Mouse (Mus musculus) lung, embryonic 16.5 days (tissue): ENCODE results near the gene Apopt1. TPM values are rescaled to one million over a fixed set of nuclear protein-coding genes. Genes with fewer than 3 reads are reported as not detected.

ENCODE experiments used
- ATAC-seq: fragments of 200-750 bp; cut with Nextera tagmentation; 2 replicates; pipeline ENCODE4 v1.8.0; 2017; ENCODE audit warnings: low read depth, mild to moderate bottlenecking, moderate library complexity
- H3K27ac ChIP-seq: fragments of 300-500 bp; sonication (generic); 2 replicates; pipeline ENCODE4 v1.5.1; 2014; ENCODE audit warnings: mild to moderate bottlenecking, control low read depth, low read length
- H3K27me3 ChIP-seq: fragments of 300-500 bp; sonication (generic); 2 replicates; pipeline ENCODE4 v1.6.1; 2014; ENCODE audit warnings: low read depth, low read length, mixed read lengths; ENCODE audit not compliant: control insufficient read depth, insufficient read depth
- H3K36me3 ChIP-seq: fragments of 300-500 bp; sonication (generic); 2 replicates; pipeline ENCODE4 v1.6.1; 2014; ENCODE audit warnings: low read length; ENCODE audit not compliant: control insufficient read depth, insufficient read depth
- H3K4me1 ChIP-seq: fragments of 300-500 bp; sonication (generic); replicated peaks from 2 replicates; pipeline ENCODE4 v1.6.1; 2014; ENCODE audit warnings: low read length, mixed read lengths; ENCODE audit not compliant: control insufficient read depth, insufficient read depth
- H3K4me2 ChIP-seq: fragments of 300-500 bp; sonication (generic); 2 replicates; pipeline ENCODE4 v1.6.1; 2014; ENCODE audit warnings: low read depth, low read length, control low read depth
- H3K4me3 ChIP-seq: fragments of 300-500 bp; sonication (generic); 2 replicates; pipeline ENCODE4 v1.5.1; 2014; ENCODE audit warnings: mild to moderate bottlenecking, low read length, control low read depth
- H3K9ac ChIP-seq: fragments of 300-500 bp; sonication (generic); 2 replicates; pipeline ENCODE4 v1.6.1; 2014; ENCODE audit warnings: low read length, control low read depth
- H3K9me3 ChIP-seq: fragments of 300-500 bp; sonication (generic); 2 replicates; pipeline ENCODE4 v1.6.1; 2016; ENCODE audit warnings: low read length; ENCODE audit not compliant: control insufficient read depth
- WGBS: fragments of 180-500 bp; shearing (Covaris S2); extraction: QIAGEN DNeasy Blood & Tissue Kit; methylation state at CpG from one replicate; pipeline ENCODE4 v1.1.7; 2014; 5-methylcytosine and 5-hydroxymethylcytosine counted together
- polyA plus RNA-seq: library from polyadenylated mRNA; unstranded; fragments of >200 nt; fragmentation: Nextera tagmentation; extraction: Ambion mirVana; gene quantifications from 2 replicates; pipeline ENCODE4 v1.2.1, GENCODE M21; 2015

Apopt1 gene
- polyA plus RNA-seq, 1 experiment from 2014 or later = 45.7 TPM

GRCm38 (mm10) chr12:111677882-111678669 lies 35.0 kb upstream of the Apopt1 start, which contains the start of gene Trmt61a:
Gene Trmt61a, plus strand, starts transcription at chr12:111678105.
- Histone ChIP-seq H3K4me1 (peaks cover 23% of the 10 kb centered on the region), H3K27me3 (peaks cover 11% of the 10 kb centered on the region), H3K36me3 (0 out of 2 replicates have a peak, but pooled peaks cover 3% of the 10 kb centered on the region), H3K9me3 (no peaks in the 10 kb centered on the region), H3K27ac (peak within 1 kb of the TSS; percentile 99), H3K4me2 (peak within 1 kb of the TSS; percentile 96), H3K4me3 (peak within 1 kb of the TSS; percentile 92), H3K9ac (peak within 1 kb of the TSS; percentile 88)
- peak; percentile 90 for ATAC-seq
- WGBS = under 1% methylated on average over 51 of the region's 51 CpGs

DNA sequence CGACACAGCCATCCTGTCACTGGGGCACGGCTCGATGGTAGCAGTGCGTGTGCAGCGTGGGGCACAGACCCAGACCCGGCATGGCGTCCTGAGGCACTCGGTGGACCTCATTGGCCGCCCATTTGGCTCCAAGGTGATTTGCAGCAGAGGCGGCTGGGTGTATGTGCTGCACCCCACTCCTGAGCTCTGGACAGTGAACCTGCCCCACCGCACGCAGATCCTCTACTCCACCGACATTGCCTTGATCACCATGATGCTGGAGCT lies 34.5 kb upstream of the Apopt1 start:
- no peak overlapping the region for H3K27ac ChIP-seq
- peak overlapping the region; percentile 92 for H3K4me3 ChIP-seq
- H3K27me3 ChIP-seq = peaks cover 6% of the 10 kb centered on the region
- no peaks in the 10 kb centered on the region for H3K9me3 ChIP-seq
- 0 out of 2 replicates have a peak, but pooled peaks cover 3% of the 10 kb centered on the region for H3K36me3 ChIP-seq
- peak overlapping the region; percentile 96 for H3K4me2 ChIP-seq
- no peak for ATAC-seq
- H3K4me1 ChIP-seq = peaks cover 23% of the 10 kb centered on the region
- 3% methylated on average over 13 of the region's 13 CpGs for WGBS
- peak overlapping the region; percentile 88 for H3K9ac ChIP-seq

DNA sequence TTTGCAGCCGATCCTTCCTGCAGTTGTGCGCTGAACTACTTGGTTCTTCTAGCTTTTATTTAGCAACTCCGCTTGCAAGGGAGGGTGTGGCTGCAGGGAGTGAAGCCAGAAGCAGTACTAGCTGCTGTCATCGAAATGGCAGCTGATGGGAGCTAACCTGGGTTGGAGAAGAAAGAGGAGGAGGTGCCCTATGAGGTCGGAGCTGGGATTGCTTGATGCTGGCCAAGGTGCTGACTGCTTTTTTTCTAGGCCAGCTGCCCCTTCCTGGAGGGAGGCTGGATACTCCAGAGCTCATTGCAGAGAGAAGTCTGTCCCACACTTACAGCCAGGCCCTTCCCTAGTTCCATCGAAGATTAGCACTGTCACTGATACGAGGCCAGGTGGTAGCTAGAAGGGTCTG lies 34.1 kb upstream of the Apopt1 start:
- H3K9me3 ChIP-seq = no peaks in the 10 kb centered on the region
- H3K4me3 ChIP-seq = peak overlapping the region; percentile 92

DNA sequence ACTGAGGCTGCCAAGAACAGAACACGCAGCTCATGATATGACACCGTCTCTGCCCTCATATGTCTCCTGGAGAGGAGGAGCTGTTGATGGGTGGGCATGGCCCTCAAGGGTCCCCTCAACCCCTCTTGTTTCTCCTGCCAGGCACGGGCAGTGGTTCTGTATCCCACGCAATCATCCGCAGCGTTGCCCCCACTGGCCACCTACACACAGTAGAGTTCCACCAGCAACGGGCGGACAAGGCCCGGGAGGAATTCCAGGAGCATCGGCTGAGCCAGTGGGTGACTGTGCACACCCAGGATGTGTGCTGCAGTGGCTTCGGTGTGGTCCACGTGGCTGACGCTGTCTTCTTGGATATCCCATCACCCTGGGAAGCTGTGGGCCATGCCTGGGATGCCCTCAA lies 32.4 kb upstream of the Apopt1 start:
- no peak overlapping the region for H3K4me2 ChIP-seq
- H3K27ac ChIP-seq = peak overlapping the region; percentile 86
- no peak overlapping the region for H3K4me3 ChIP-seq
- H3K4me1 ChIP-seq = peaks cover 23% of the 10 kb centered on the region
- no peak for ATAC-seq
- H3K9ac ChIP-seq = no peak overlapping the region
- WGBS = 91% methylated on average over 13 of the region's 13 CpGs
- H3K27me3 ChIP-seq = no peaks in the 10 kb centered on the region
- H3K36me3 ChIP-seq = 0 out of 2 replicates have a peak, but pooled peaks cover 3% of the 10 kb centered on the region
- H3K9me3 ChIP-seq = no peaks in the 10 kb centered on the region

More for the DNA sequence above, 34.1 kb upstream of the Apopt1 start:
- H3K9ac ChIP-seq = peak overlapping the region; percentile 88
- H3K4me2 ChIP-seq = peak overlapping the region; percentile 96
- H3K36me3 ChIP-seq = 0 out of 2 replicates have a peak, but pooled peaks cover 3% of the 10 kb centered on the region
- H3K4me1 ChIP-seq = peaks cover 23% of the 10 kb centered on the region
- ATAC-seq = no peak
- peaks cover 2% of the 10 kb centered on the region for H3K27me3 ChIP-seq
- WGBS = 41% methylated on average over 7 of the region's 7 CpGs
- H3K27ac ChIP-seq = no peak overlapping the region

DNA sequence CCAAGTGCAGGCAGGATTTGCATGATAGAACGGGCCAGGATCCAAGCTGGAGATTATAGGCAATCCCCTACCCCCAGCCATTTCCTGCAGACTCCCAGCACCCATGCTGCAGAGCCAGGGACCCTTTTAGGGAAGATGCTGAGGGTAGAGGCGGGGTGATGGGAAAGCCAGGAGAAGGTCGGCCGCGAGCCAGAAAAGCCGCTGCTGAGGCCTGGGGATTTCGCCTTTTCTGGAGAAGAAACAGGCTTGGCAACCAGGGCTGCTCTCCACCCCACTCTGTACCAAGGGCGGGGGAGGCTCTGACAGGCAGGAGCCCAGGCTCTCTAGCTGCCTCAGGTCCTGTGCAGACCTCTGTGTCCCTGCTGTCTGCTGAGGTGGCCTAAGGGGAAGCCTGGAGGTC lies 31.8 kb upstream of the Apopt1 start:
- no peaks in the 10 kb centered on the region for H3K9me3 ChIP-seq
- peak; percentile 8; the same call in 1 of the 2 replicates for ATAC-seq
- 0 out of 2 replicates have a peak overlapping the region, but pooled peaks have one; percentile 11 for H3K9ac ChIP-seq
- no peak overlapping the region for H3K4me3 ChIP-seq
- WGBS = 65% methylated on average over 8 of the region's 8 CpGs
- peaks cover 23% of the 10 kb centered on the region for H3K4me1 ChIP-seq
- H3K27me3 ChIP-seq = no peaks in the 10 kb centered on the region
- H3K36me3 ChIP-seq = 0 out of 2 replicates have a peak, but pooled peaks cover 3% of the 10 kb centered on the region
- H3K27ac ChIP-seq = peak overlapping the region; percentile 86
- H3K4me2 ChIP-seq = no peak overlapping the region

DNA sequence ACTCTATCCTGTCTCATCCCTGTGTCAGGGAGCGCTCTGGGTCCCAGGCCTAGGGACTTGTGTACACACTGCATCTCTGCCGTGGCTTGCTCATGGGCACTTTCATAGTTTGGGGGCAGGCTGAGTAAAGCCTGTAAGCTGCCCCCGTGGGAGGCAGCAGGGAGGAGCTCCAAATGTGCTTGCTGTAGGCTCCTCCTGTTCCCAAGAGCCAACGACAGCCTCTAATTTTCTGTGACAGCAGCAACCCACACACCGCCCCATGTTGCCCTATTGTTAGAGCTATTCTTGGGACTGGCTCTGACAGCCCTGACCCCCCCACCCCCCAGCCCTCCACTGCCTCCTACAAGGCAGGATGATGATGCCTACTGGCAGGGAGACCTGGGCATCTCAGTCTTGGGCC lies 31.1 kb upstream of the Apopt1 start:
- Histone ChIP-seq H3K4me2 (no peak overlapping the region), H3K36me3 (0 out of 2 replicates have a peak, but pooled peaks cover 3% of the 10 kb centered on the region), H3K4me3 (no peak overlapping the region), H3K9ac (0 out of 2 replicates have a peak overlapping the region, but pooled peaks have one; percentile 17), H3K27ac (peak overlapping the region; percentile 86), H3K27me3 (no peaks in the 10 kb centered on the region), H3K9me3 (no peaks in the 10 kb centered on the region), H3K4me1 (peaks cover 27% of the 10 kb centered on the region)
- 79% methylated on average over 5 of the region's 5 CpGs for WGBS
- no peak for ATAC-seq

DNA sequence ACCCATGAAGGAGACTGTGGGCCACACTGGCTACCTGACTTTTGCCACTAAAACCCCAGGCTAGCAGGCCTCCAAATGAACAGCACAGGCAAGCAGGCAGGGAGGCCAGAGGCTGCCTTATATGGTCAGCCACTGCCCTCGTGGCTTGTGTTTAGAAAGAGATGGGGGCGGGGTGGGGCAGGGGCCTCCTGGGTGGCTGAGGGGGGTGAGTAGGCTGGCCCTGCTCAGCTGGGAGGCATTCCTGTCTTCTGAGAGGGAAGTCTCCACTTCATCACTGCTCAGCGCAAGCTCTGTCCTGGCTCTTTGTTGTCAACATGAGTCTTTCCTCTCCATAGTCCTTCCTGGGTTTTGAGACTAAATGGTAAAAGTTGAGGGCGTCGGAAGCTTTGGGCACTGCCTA lies 30.3 kb upstream of the Apopt1 start:
- no peak overlapping the region for H3K4me2 ChIP-seq
- H3K4me3 ChIP-seq = no peak overlapping the region
- peak overlapping the region; percentile 86 for H3K27ac ChIP-seq
- peak; percentile 50 for ATAC-seq
- WGBS = 49% methylated on average over 4 of the region's 5 CpGs
- H3K9ac ChIP-seq = peak overlapping the region; percentile 35; the same call in 1 of the 2 replicates
- H3K27me3 ChIP-seq = no peaks in the 10 kb centered on the region
- no peaks in the 10 kb centered on the region for H3K9me3 ChIP-seq
- H3K36me3 ChIP-seq = 0 out of 2 replicates have a peak, but pooled peaks cover 3% of the 10 kb centered on the region
- peaks cover 23% of the 10 kb centered on the region for H3K4me1 ChIP-seq

- Histone ChIP-seq H3K27me3 (no peaks in the 10 kb centered on the region), H3K4me1 (peaks cover 22% of the 10 kb centered on the region), H3K36me3 (no peaks in the 10 kb centered on the region), H3K4me2 (no peak overlapping the region), H3K4me3 (no peak overlapping the region), H3K9ac (no peak overlapping the region), H3K9me3 (no peaks in the 10 kb centered on the region), H3K27ac (peak overlapping the region; percentile 73; the same call in 1 of the 2 replicates)
- no peak for ATAC-seq
- WGBS = 76% methylated on average over 4 of the region's 4 CpGs
Observed at GRCm38 (mm10) chr12:111686390-111686789, 26.7 kb upstream of the Apopt1 start.

DNA sequence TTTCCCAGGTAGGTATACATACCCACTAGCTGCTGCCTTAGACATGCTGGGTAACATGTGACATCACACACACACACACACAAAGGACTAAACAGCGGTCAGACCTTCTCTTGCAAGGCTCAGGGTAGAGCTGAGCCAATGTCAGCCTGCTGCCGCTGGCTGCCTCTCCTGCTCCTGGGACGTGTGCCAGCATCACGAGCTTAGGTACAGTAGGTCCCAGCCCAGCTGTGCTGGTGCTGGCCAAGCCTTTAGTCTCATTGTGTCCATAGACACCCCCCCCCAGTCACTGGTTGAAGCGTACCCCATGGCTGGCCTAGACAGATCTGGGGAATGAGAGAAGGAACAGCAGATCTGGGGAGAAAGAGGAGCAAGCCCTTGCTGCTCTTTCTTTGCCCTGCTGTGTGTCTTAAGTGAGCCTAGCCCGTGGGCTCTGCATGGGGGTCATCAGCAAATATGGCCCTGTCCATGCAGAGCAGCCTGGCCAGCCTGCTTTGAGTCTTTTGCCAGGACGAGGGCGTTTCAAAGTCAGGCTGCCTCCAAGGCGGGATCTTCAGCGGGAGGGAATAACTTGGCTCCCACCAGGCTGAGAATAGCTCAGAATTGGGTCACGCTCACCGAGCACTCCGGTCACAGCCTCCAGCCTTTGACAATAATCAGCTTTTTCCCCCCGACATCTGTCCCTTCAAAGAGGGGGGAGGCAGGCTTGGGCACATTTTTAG lies 25.6 kb upstream of the Apopt1 start:
- no peaks in the 10 kb centered on the region for H3K36me3 ChIP-seq
- no peak overlapping the region for H3K9ac ChIP-seq
- WGBS = 25% methylated on average over 14 of the region's 14 CpGs
- no peaks in the 10 kb centered on the region for H3K27me3 ChIP-seq
- peaks cover 25% of the 10 kb centered on the region for H3K4me1 ChIP-seq
- H3K9me3 ChIP-seq = no peaks in the 10 kb centered on the region
- peak; percentile 79 for ATAC-seq
- peak overlapping the region; percentile 73 for H3K27ac ChIP-seq
- H3K4me3 ChIP-seq = no peak overlapping the region
- no peak overlapping the region for H3K4me2 ChIP-seq
